Mouse (Mus musculus) liver, embryonic 16.5 days (tissue): ENCODE results near the gene Hfe2. TPM values are rescaled to one million over a fixed set of nuclear protein-coding genes. Genes with fewer than 3 reads are reported as not detected.

ENCODE experiments used
- ATAC-seq: fragments of 200-750 bp; cut with Nextera tagmentation; 2 replicates; pipeline ENCODE4 v1.8.0; 2017; ENCODE audit warnings: low read depth, mild to moderate bottlenecking, moderate number of reproducible peaks, moderate library complexity
- H3K27ac ChIP-seq: fragments of 300-500 bp; sonication (generic); 2 replicates; pipeline ENCODE4 v1.5.1; 2014; ENCODE audit warnings: mild to moderate bottlenecking, low read length
- H3K27me3 ChIP-seq: fragments of 300-500 bp; sonication (generic); 2 replicates; pipeline ENCODE4 v1.6.1; 2014; ENCODE audit warnings: low read depth, low read length, mixed read lengths; ENCODE audit not compliant: control insufficient read depth, insufficient read depth
- H3K36me3 ChIP-seq: fragments of 300-500 bp; sonication (generic); 2 replicates; pipeline ENCODE4 v1.6.1; 2014; ENCODE audit warnings: mild to moderate bottlenecking; ENCODE audit not compliant: control insufficient read depth, insufficient read depth
- H3K4me1 ChIP-seq: fragments of 300-500 bp; sonication (generic); 2 replicates; pipeline ENCODE4 v1.6.1; 2014; ENCODE audit warnings: low read depth, low read length, mixed read lengths; ENCODE audit not compliant: control insufficient read depth
- H3K4me2 ChIP-seq: fragments of 300-500 bp; sonication (generic); 2 replicates; pipeline ENCODE4 v1.6.1; 2014; ENCODE audit warnings: low read depth, low read length, mixed read lengths
- H3K4me3 ChIP-seq: fragments of 300-500 bp; sonication (generic); 2 replicates; pipeline ENCODE4 v1.5.1; 2014; ENCODE audit warnings: low read depth, mild to moderate bottlenecking, low read length
- H3K9ac ChIP-seq: fragments of 300-500 bp; sonication (generic); 2 replicates; pipeline ENCODE4 v1.6.1; 2014; ENCODE audit warnings: low read depth, low read length
- H3K9me3 ChIP-seq: fragments of 300-500 bp; sonication (generic); replicated peaks from 2 replicates; pipeline ENCODE4 v1.6.1; 2016; ENCODE audit warnings: low read length; ENCODE audit not compliant: control insufficient read depth
- WGBS: fragments of 180-500 bp; shearing (Covaris S2); extraction: QIAGEN DNeasy Blood & Tissue Kit; methylation state at CpG from one replicate; pipeline ENCODE4 v1.1.7; 2014; ENCODE audit not compliant: insufficient replicate concordance; 5-methylcytosine and 5-hydroxymethylcytosine counted together
- polyA plus RNA-seq: library from polyadenylated mRNA; unstranded; fragments of >200 nt; fragmentation: Nextera tagmentation; extraction: Ambion mirVana; gene quantifications from 2 replicates; pipeline ENCODE4 v1.2.1, GENCODE M21; 2015

The Hfe2 gene
- polyA plus RNA-seq, 1 experiment from 2014 or later: 12.0 TPM

- 71% methylated on average over 7 of the region's 7 CpGs for WGBS
Measured at GRCm38 (mm10) chr3:96548824-96549223, 23.9 kb downstream of the Hfe2 start.

GRCm38 (mm10) chr3:96549346-96549745 is 24.4 kb downstream of the Hfe2 start:
- no peaks in the 10 kb centered on the region for H3K27me3 ChIP-seq
- WGBS: 54% methylated on average over 5 of the region's 5 CpGs
- no peaks in the 10 kb centered on the region for H3K4me1 ChIP-seq
- H3K4me2 ChIP-seq: no peak overlapping the region
- no peak overlapping the region for H3K4me3 ChIP-seq
- H3K36me3 ChIP-seq: no peaks in the 10 kb centered on the region
- no peak for ATAC-seq
- H3K9ac ChIP-seq: no peak overlapping the region
- no peaks in the 10 kb centered on the region for H3K9me3 ChIP-seq
- no peak overlapping the region for H3K27ac ChIP-seq

More at GRCm38 (mm10) chr3:96548824-96549223, 23.9 kb downstream of the Hfe2 start:
- Histone ChIP-seq H3K9ac (no peak overlapping the region), H3K27ac (no peak overlapping the region), H3K9me3 (no peaks in the 10 kb centered on the region), H3K4me3 (no peak overlapping the region), H3K36me3 (no peaks in the 10 kb centered on the region), H3K4me2 (no peak overlapping the region), H3K4me1 (no peaks in the 10 kb centered on the region), H3K27me3 (no peaks in the 10 kb centered on the region)
- no peak for ATAC-seq

- ATAC-seq: no peak
- WGBS: 8% methylated on average over 8 of the region's 8 CpGs
- H3K4me2 ChIP-seq: no peak overlapping the region
- H3K27me3 ChIP-seq: no peaks in the 10 kb centered on the region
- no peaks in the 10 kb centered on the region for H3K36me3 ChIP-seq
- H3K9ac ChIP-seq: no peak overlapping the region
- no peaks in the 10 kb centered on the region for H3K9me3 ChIP-seq
- peaks cover 4% of the 10 kb centered on the region for H3K4me1 ChIP-seq
- H3K4me3 ChIP-seq: no peak overlapping the region
- H3K27ac ChIP-seq: no peak overlapping the region
Measured at GRCm38 (mm10) chr3:96551203-96551602, 26.2 kb downstream of the Hfe2 start.

GRCm38 (mm10) chr3:96551890-96552289 is 26.9 kb downstream of the Hfe2 start:
- no peak overlapping the region for H3K9ac ChIP-seq
- ATAC-seq: no peak
- WGBS: 51% methylated on average over 7 of the region's 7 CpGs
- no peak overlapping the region for H3K4me2 ChIP-seq
- no peak overlapping the region for H3K4me3 ChIP-seq
- H3K9me3 ChIP-seq: no peaks in the 10 kb centered on the region
- no peak overlapping the region for H3K27ac ChIP-seq
- no peaks in the 10 kb centered on the region for H3K27me3 ChIP-seq
- H3K4me1 ChIP-seq: peaks cover 9% of the 10 kb centered on the region
- no peaks in the 10 kb centered on the region for H3K36me3 ChIP-seq

GRCm38 (mm10) chr3:96553601-96554000 is 28.6 kb downstream of the Hfe2 start:
- H3K4me3 ChIP-seq: no peak overlapping the region
- no peaks in the 10 kb centered on the region for H3K27me3 ChIP-seq
- 42% methylated on average over 6 of the region's 6 CpGs for WGBS
- no peak overlapping the region for H3K9ac ChIP-seq
- no peak overlapping the region for H3K4me2 ChIP-seq
- no peaks in the 10 kb centered on the region for H3K36me3 ChIP-seq
- peaks cover 12% of the 10 kb centered on the region for H3K4me1 ChIP-seq
- H3K9me3 ChIP-seq: no peaks in the 10 kb centered on the region
- ATAC-seq: no peak
- H3K27ac ChIP-seq: no peak overlapping the region

- H3K4me2 ChIP-seq: no peak overlapping the region
- H3K9me3 ChIP-seq: no peaks in the 10 kb centered on the region
- no peak for ATAC-seq
- 68% methylated on average over 6 of the region's 6 CpGs for WGBS
- H3K36me3 ChIP-seq: no peaks in the 10 kb centered on the region
- peaks cover 12% of the 10 kb centered on the region for H3K4me1 ChIP-seq
- no peak overlapping the region for H3K9ac ChIP-seq
- no peak overlapping the region for H3K27ac ChIP-seq
- H3K4me3 ChIP-seq: no peak overlapping the region
- H3K27me3 ChIP-seq: no peaks in the 10 kb centered on the region
Measured at GRCm38 (mm10) chr3:96554251-96554650, 29.3 kb downstream of the Hfe2 start.

- H3K9ac ChIP-seq: no peak overlapping the region
- H3K9me3 ChIP-seq: no peaks in the 10 kb centered on the region
- H3K4me1 ChIP-seq: peaks cover 20% of the 10 kb centered on the region
- H3K36me3 ChIP-seq: peaks cover 7% of the 10 kb centered on the region
- WGBS: 71% methylated on average over 12 of the region's 12 CpGs
- H3K4me2 ChIP-seq: no peak overlapping the region
- H3K27ac ChIP-seq: peak overlapping the region; percentile 62
- no peak overlapping the region for H3K4me3 ChIP-seq
- H3K27me3 ChIP-seq: no peaks in the 10 kb centered on the region
- ATAC-seq: peak; percentile 11
Measured at GRCm38 (mm10) chr3:96555041-96555596, 30.1 kb downstream of the Hfe2 start.

- no peak overlapping the region; the same call in 1 of the 2 replicates for H3K9ac ChIP-seq
- peak overlapping the region; percentile 66 for H3K4me3 ChIP-seq
- no peaks in the 10 kb centered on the region for H3K27me3 ChIP-seq
- H3K9me3 ChIP-seq: no peaks in the 10 kb centered on the region
- no peak overlapping the region for H3K27ac ChIP-seq
- H3K4me1 ChIP-seq: peaks cover 26% of the 10 kb centered on the region
- peak overlapping the region; percentile 95 for H3K4me2 ChIP-seq
- no peak for ATAC-seq
- WGBS: 58% methylated on average over 15 of the region's 15 CpGs
- H3K36me3 ChIP-seq: peaks cover 17% of the 10 kb centered on the region
Measured at GRCm38 (mm10) chr3:96555999-96556614, 31.1 kb downstream of the Hfe2 start.
